Comparison of ENCODE assay signal across 9 mouse cellular contexts in the genomic region with DNA sequence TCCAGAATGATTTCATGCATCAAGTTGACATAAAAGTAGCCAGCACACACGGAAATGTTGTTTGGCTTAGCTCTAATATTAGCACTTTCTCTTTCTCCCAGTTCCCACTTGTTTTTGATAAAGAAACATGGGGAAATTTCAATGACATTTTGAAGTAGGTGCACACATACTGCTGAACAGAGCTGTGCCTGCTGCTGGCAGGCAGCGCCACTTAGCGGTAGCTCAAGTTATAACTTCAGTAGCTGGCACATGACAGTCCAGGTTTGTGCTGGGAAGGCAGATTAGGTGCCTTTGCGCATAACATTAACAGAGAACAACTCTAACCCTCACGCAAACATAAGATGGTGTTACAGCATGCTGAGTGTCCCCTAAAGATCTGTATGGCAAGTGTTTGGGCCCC. TPM values are rescaled to one million over a fixed set of nuclear protein-coding genes. Genes with fewer than 3 reads are reported as not detected.
DNase-seq lines count a peak whose midpoint lies in the region; ATAC-seq and TF ChIP-seq lines count a peak whose summit lies in the region.
"Had no signal": no experiment of that assay in that cellular context is flagged by ENCODE, and none has a peak within 500 bp of the region (broad histone marks: within the 10 kb centered on the region; RNA-seq: fewer than 3 reads in every experiment).

No protein-coding gene starts in this region.

- H3K4me2 ChIP-seq in embryonic facial prominence, embryonic 11.5 days (ENCODE audit: low read depth, low read length), result no peak overlapping the region
- no peak overlapping the region for H3K4me2 ChIP-seq in liver, postnatal 0 days (ENCODE audit: low read depth, low read length)
- H3K4me2 ChIP-seq: limb, embryonic 15.5 days had no signal

- WGBS in heart, adult 2 months, result 31% methylated on average over 5 of the region's 5 CpGs
- 26% methylated on average over 5 of the region's 5 CpGs for WGBS in heart, embryonic 10.5 days
- 36% methylated on average over 5 of the region's 5 CpGs for WGBS in embryonic facial prominence, embryonic 11.5 days
- 34% methylated on average over 5 of the region's 5 CpGs for WGBS in liver, postnatal 0 days (ENCODE audit: insufficient replicate concordance)

- H3K4me1 ChIP-seq in heart, adult 2 months (ENCODE audit: control insufficient read depth, insufficient read depth, low read length), result no peaks in the 10 kb centered on the region
- no peaks in the 10 kb centered on the region for H3K4me1 ChIP-seq in heart, embryonic 10.5 days
- H3K4me1 ChIP-seq in embryonic facial prominence, embryonic 11.5 days (ENCODE audit: control insufficient read depth, insufficient read depth, low read length), result no peaks in the 10 kb centered on the region
- H3K4me1 ChIP-seq in liver, postnatal 0 days (ENCODE audit: insufficient read depth), result no peaks in the 10 kb centered on the region
- H3K4me1 ChIP-seq: limb, embryonic 15.5 days had no signal

- H3K27ac ChIP-seq in heart, adult 2 months, result no peak overlapping the region
- no peak overlapping the region for H3K27ac ChIP-seq in heart, embryonic 10.5 days
- H3K27ac ChIP-seq in embryonic facial prominence, embryonic 11.5 days (replicated peaks; ENCODE audit: low read depth, low read length), result no peak overlapping the region
- no peak overlapping the region for H3K27ac ChIP-seq in liver, postnatal 0 days (ENCODE audit: low read depth)
- H3K27ac ChIP-seq: limb, embryonic 15.5 days had no signal

- H3K27me3 ChIP-seq in heart, adult 2 months (ENCODE audit: control insufficient read depth, insufficient read depth, low read length), result no peaks in the 10 kb centered on the region
- no peaks in the 10 kb centered on the region for H3K27me3 ChIP-seq in heart, embryonic 10.5 days (ENCODE audit: insufficient read depth, poor library complexity, severe bottlenecking)
- no peaks in the 10 kb centered on the region for H3K27me3 ChIP-seq in embryonic facial prominence, embryonic 11.5 days (ENCODE audit: control insufficient read depth, insufficient read depth, low read length)
- H3K27me3 ChIP-seq in liver, postnatal 0 days (ENCODE audit: insufficient read depth, low read length), result no peaks in the 10 kb centered on the region
- H3K27me3 ChIP-seq: limb, embryonic 15.5 days had no signal

- no peak for ATAC-seq in embryonic facial prominence, embryonic 11.5 days (replicated peaks; ENCODE audit: insufficient number of reproducible peaks, low FRiP score, low TSS enrichment, low read depth)
- ATAC-seq in liver, postnatal 0 days, result no peak
- no peak for ATAC-seq in activated CD4-positive, CD25-positive, alpha-beta regulatory T cell, adult 4 months

- H3K9ac ChIP-seq in heart, adult 2 months (ENCODE audit: low read depth, low read length), result no peak overlapping the region
- no peak overlapping the region for H3K9ac ChIP-seq in embryonic facial prominence, embryonic 11.5 days (replicated peaks; ENCODE audit: low read length)
- H3K9ac ChIP-seq in liver, postnatal 0 days (replicated peaks), result no peak overlapping the region
- H3K9ac ChIP-seq: limb, embryonic 15.5 days had no signal

- no peaks in the 10 kb centered on the region for H3K9me3 ChIP-seq in heart, embryonic 10.5 days
- no peaks in the 10 kb centered on the region for H3K9me3 ChIP-seq in embryonic facial prominence, embryonic 11.5 days (replicated peaks; ENCODE audit: control insufficient read depth, low read length)
- no peaks in the 10 kb centered on the region for H3K9me3 ChIP-seq in liver, postnatal 0 days (ENCODE audit: low read length)
- H3K9me3 ChIP-seq: limb, embryonic 15.5 days had no signal

- H3K4me3 ChIP-seq in heart, adult 2 months, result no peak overlapping the region
- no peak overlapping the region for H3K4me3 ChIP-seq in heart, embryonic 10.5 days
- H3K4me3 ChIP-seq in embryonic facial prominence, embryonic 11.5 days (ENCODE audit: low read depth, low read length), result no peak overlapping the region
- no peak overlapping the region for H3K4me3 ChIP-seq in liver, postnatal 0 days (ENCODE audit: low read depth, low read length)
- H3K4me3 ChIP-seq: limb, embryonic 15.5 days had no signal

- TF ChIP-seq POLR2A in heart, adult 2 months (IDR thresholded peaks at IDR 0.05; ENCODE audit: insufficient read depth, low read depth, low read length), result no peak

- no peaks in the 10 kb centered on the region for H3K36me3 ChIP-seq in heart, adult 2 months (ENCODE audit: control insufficient read depth, insufficient read depth, low read length)
- no peaks in the 10 kb centered on the region for H3K36me3 ChIP-seq in heart, embryonic 10.5 days
- H3K36me3 ChIP-seq in embryonic facial prominence, embryonic 11.5 days (replicated peaks; ENCODE audit: control insufficient read depth, insufficient read depth, low read depth, low read length), result no peaks in the 10 kb centered on the region
- no peaks in the 10 kb centered on the region for H3K36me3 ChIP-seq in liver, postnatal 0 days (replicated peaks; ENCODE audit: insufficient read depth, low read length)
- H3K36me3 ChIP-seq: limb, embryonic 15.5 days had no signal

- no peaks in the 10 kb centered on the region for H3K79me2 ChIP-seq in heart, adult 2 months (replicated peaks; ENCODE audit: control insufficient read depth, insufficient read depth, low read length)

- TF ChIP-seq EP300 in heart, adult 2 months (IDR thresholded peaks at IDR 0.05; ENCODE audit: insufficient read depth, low read depth, low read length), result 0 out of 2 replicates have a peak, but pooled peaks have one; percentile 31
- no peak for TF ChIP-seq EP300 in liver, postnatal 0 days (IDR thresholded peaks at IDR 0.05; ENCODE audit: low read depth)

- TF ChIP-seq CTCF in heart, adult 2 months (IDR thresholded peaks at IDR 0.05), result peak; percentile 87
- peak; percentile 86 for TF ChIP-seq CTCF in liver, postnatal 0 days (IDR thresholded peaks at IDR 0.05; ENCODE audit: low read depth)

- peak; percentile 29 to 59 for DNase-seq in heart, adult 2 months
- no peak for DNase-seq in heart, embryonic 10.5 days (ENCODE audit: low spot score)
- DNase-seq in 3T3-L1 (ENCODE audit: low read depth, low spot score) (peak; percentile 73), MN1 (ENCODE audit: low spot score) (peak; percentile 34)
- DNase-seq in embryonic facial prominence, embryonic 11.5 days (ENCODE audit: low spot score), result peak; percentile 26
- DNase-seq in liver, postnatal 0 days, result peak; percentile 59
- DNase-seq in thymus, postnatal 4 days, result peak; percentile 65

- intact Hi-C loops in heart, adult 2 months (cut with DNase I), result loop anchor here (2.0 kb wide), 2 partner anchors 142 to 170 kb away; no protein-coding TSS in a partner anchor

RNA-seq across cellular contexts. Expression of a gene that starts 27.9 kb away (rescaled TPM):
- 10 to 100 TPM; 27.4 to 27.8 TPM for total RNA-seq in heart, adult 2 months (2021)
- polyA plus RNA-seq in heart, adult 2 months (2012; rRNA removed), result 5.8 and 10.8 TPM in 2 replicates
- polyA plus RNA-seq in heart, embryonic 10.5 days (2016; fragmentation: Nextera tagmentation; extraction: Ambion mirVana), result 20.8 and 26.3 TPM in 2 replicates
- polyA plus RNA-seq in embryonic facial prominence, embryonic 11.5 days (2014; fragmentation: Nextera tagmentation; extraction: Ambion mirVana), result 32.9 and 34.0 TPM in 2 replicates
- polyA plus RNA-seq in liver, postnatal 0 days (2015; fragmentation: Nextera tagmentation; extraction: Ambion mirVana), result 7.8 and 8.6 TPM in 2 replicates
- polyA plus RNA-seq in activated CD4-positive, CD25-positive, alpha-beta regulatory T cell, adult 4 months (2017; shearing (Covaris generic)), result 10 to 100 TPM; 18.9 to 23.5 TPM
